Mouse (Mus musculus) right cerebral cortex, postnatal 14 days (tissue): ENCODE data around the gene Cxcl17.
"Not testable (repeated sequence)": the region's sequence is repeated elsewhere in the genome, so short reads cannot be mapped to it uniquely, and the experiment has no call there.

Experiments
- DNase-seq: peaks from one replicate; pipeline ENCODE4 v3.0.0; 2022

Cxcl17 gene

DNA sequence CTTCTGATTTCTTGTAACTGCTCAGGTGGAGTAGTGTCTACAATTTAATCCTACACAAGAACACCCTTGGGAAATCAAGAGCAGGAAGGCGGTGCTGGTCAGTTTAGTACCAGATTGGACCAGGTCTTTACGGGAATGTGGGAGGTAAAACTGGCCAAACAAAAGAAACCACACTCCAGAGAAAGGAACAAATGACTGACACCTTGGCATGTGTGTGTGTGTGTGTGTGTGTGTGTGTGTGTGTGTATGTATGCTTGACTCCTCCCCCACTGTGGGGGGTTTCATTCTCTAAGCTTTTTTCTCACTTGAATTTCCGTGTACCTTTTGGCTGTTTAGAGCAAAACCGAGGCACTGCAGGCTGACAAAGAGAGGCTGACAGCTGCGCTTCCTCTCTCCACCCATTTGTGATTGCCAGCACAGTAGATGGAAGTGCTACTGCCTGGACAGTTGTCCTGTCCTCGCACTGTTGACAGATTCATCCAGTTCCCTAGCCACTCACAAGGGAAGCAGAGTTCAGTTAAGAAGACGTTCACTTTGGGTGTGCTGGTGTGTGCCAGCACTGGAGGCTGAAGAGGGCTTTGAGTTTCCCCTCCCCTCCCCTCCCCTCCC lies at the start of gene Cxcl17:
Cxcl17 (minus strand) TSS at position 54 of the 609 bp plus-strand sequence.
- DNase-seq, result no peak

- not testable (repeated sequence) for DNase-seq
These were observed 49.3 kb upstream of the Cxcl17 start for GRCm38 (mm10) chr7:25462033-25462337.

GRCm38 (mm10) chr7:25461336-25462032 lies 48.8 kb upstream of the Cxcl17 start:
- not testable (repeated sequence) for DNase-seq

- DNase-seq, result no peak
These were observed 39.4 kb upstream of the Cxcl17 start for GRCm38 (mm10) chr7:25452103-25452502.

GRCm38 (mm10) chr7:25449913-25450890 lies 37.5 kb upstream of the Cxcl17 start:
- no peak for DNase-seq

GRCm38 (mm10) chr7:25440816-25441153 lies 28.1 kb upstream of the Cxcl17 start:
- no peak for DNase-seq

- no peak for DNase-seq
These were observed 27.5 kb upstream of the Cxcl17 start for GRCm38 (mm10) chr7:25439978-25440815.

GRCm38 (mm10) chr7:25439124-25439822 lies 26.6 kb upstream of the Cxcl17 start:
- no peak for DNase-seq

GRCm38 (mm10) chr7:25436704-25437103 lies 24.0 kb upstream of the Cxcl17 start:
- DNase-seq, result no peak

DNA sequence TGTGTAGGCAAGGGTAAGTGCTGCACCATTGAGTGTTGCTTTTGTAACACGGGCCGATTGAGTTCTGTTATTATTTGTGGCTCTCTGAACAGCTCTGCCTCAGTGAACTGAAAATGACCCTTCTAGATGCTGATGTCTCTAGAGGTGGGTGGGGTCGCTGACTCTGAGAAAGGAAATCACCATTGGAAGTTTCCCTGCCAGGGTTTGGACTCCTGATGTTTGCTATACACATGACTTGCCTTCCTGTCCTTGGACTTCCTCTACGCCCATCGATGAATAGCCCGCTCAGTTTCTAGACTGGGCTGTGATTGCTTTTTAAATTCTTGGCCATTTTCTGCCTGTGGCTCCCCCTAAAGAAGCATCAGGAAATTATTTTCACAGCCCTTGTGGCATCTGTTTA lies 23.5 kb upstream of the Cxcl17 start:
- DNase-seq, result no peak

- DNase-seq, result no peak
These were observed 22.8 kb upstream of the Cxcl17 start for GRCm38 (mm10) chr7:25435546-25435851.

DNA sequence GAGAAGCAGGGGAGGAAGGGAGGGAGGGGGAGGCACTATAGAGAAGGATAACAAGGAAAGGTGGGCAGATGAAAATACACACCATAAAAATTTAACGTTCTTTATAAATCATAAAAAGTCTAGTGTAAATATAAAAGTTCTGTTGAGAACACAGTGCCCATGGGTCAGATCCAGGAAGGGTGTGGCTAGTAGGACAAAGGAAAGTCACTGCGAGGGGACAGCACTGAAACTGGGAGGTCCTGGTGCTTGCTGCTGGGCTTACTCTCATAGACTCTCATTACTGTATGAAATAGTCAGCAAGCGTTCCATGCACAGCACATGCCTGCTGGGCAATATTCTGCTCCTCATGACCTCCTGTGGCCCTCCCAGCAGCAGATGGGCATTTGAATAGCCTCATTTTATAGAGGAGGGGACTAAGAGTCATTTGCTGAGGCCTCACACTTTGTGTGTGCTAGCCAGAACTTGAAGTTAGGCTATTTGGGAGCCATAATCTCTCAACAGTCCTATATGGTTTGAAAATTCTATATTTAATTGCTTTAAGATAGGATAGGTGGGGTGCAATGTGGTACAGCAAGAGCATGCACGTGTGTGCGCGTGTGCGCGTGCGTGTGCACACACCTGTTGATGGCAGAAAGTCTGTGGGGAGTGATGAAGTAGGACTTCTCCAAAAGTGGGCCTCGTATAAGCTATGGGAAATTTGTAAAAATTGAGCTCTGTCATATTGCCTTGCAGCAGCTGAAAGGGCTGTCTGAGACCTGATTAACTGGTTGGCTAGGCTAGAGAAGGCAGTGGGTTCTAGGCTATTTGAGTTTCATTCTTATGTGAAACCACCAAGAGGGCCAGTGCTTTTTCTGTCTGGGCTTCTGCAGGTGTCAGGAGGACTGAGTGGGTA lies 22.2 kb upstream of the Cxcl17 start:
- DNase-seq, result no peak

DNA sequence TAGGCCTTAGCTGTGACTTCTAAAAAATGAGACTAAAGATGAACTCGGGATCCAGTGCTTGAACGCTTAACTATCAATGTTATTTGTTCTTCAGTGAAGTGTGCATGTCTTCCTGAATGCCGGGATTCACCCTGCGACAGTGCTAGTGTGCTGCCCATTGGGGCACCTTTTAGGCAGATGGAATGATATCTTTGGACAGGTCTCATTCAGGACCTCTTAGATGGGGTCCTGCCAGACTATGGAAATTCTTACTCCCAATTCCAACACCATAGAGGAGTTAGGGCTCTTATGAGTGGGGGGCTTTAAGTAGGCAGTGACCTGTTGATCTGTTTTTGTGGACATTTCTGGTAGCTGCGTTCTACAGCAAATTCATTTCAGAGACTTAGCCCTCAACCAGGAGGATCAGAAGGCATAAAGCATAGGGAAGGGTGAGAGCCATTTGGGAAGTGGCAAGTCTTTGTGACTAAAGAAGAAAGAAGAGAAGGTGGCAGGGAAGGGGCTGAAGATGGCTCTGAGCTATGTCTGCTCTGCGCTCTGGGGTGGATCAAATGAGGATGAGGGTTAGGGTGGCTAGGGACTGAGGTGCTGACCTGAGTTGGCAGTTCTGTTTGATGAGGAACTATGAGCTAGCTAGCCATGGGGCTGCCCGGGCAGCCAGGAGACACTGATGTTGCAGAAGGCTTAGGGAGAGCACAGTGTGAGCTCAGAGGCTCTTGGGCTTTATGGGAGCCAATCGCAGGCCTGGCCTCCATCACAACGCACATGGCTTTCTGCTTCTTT lies 21.3 kb upstream of the Cxcl17 start:
- DNase-seq, result no peak

GRCm38 (mm10) chr7:25433007-25433541 lies 20.4 kb upstream of the Cxcl17 start:
- DNase-seq, result no peak

- no peak for DNase-seq
These were observed 19.7 kb upstream of the Cxcl17 start for GRCm38 (mm10) chr7:25432381-25432780.

DNA sequence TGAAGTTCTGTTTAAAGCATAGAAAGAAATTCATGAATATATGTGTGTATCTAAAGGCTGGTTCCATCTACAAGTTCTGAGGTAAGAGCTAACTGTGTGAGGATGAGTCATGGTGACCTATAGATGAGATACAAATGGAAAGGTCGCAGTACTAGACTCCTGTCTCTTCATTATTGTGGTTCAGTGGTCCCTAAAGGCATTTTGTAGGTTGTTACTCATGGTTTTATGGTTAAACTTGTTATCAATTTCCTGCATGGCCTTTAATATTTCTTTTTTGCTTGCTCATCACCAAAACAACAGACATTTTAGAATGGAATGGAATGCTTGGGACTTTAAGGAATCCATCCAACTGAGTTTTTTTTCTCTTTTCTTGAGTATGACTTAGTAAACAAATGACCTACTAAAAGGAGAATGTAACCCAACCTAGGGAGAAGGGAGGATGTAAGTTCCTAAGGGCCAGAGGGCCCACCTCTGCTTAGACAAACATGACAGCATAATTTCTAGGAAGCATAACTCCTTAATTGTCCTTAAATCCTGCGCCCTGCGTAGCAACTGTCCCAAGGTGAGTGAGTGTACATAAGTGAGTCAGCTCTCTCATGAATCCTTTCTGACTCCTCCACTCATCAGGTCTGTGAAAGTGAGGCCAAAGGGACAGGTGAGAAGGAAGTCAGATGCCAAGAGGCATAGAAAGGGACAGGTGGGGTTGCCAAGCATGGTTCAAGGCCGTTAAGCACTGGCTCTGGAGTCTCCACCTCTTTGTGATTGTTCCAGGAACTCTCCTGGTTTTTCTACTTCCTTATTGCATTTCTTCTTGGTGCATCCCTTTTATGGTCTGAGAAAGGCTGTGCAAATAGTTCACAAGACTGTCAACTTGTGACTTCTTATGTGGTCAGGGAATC lies 17.4 kb upstream of the Cxcl17 start:
- no peak for DNase-seq

DNA sequence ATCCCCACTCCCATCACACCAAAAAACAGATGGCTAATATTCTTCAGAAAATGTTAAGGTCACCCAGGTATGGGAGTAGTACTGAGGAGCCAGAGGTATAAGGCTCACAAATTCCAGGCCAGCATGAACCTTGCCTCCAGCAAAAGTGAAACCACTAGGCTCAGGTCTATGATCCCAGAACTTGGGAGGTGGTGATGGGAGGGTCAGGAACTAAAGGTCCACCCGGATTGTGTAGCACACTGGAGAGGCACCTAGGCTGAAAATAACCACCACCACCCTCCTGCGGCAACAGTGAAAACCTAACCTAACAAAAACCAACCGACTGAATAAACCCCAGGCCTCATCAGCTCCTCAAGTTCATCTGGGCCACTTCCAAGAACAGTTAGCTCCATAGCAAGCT lies 15.6 kb upstream of the Cxcl17 start:
- DNase-seq, result no peak

DNA sequence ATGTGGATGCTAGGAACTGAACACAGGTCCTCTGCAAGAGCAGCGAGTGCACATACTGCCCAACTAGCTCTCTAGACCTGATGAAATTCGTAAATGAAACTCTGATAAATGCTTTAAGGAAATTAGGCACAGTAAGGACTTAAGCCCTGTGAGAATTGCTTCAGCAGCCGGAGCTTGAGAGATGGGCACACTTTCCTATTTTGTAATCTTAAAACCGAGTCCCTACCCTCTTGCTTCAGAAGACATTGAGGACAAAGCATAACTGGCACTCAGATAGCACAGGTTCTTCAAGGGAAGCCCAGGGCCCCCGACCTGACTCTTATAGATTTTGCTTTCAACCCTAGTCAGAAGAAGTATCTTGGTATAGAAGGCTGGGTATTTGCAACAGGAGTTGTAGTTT lies 14.5 kb upstream of the Cxcl17 start:
- DNase-seq, result no peak

DNA sequence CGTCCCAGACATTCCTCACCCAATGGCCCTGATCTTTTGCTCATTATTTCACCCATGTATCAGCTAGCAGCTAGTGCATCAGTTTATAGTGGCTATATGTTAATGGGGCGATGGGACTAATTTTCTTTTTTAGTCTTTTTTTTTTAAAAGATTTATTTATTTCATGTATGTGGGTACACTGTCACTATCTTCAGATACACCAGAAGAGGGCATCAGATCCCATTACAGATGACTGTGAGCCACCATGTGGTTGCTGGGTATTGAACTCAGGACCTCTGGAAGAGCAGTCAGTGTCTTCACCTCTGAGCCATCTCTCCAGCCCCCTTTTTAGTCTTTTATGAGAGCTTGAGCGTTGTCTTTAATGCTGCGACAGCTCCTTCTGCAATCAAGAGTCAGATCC lies 13.7 kb upstream of the Cxcl17 start:
- not testable (repeated sequence) for DNase-seq
